Mouse (Mus musculus): ENCODE measurements around the gene Abraxas2.

GRCm38 (mm10) chr7:132884031-132884430, 25.0 kb downstream of the Abraxas2 start:
- TF ChIP-seq CTCF (IDR thresholded peaks at IDR 0.05; ENCODE audit: control insufficient read depth, insufficient read depth, low read length) (no peak), POLR2A (IDR thresholded peaks at IDR 0.05; ENCODE audit: borderline replicate concordance, control insufficient read depth, low read depth, low read length) (no peak)

Data from bone marrow, adult 2 months (tissue).